Mouse (Mus musculus): ENCODE data around the gene Eef1akmt4.
"Not testable (repeated sequence)": the region's sequence is repeated elsewhere in the genome, so short reads cannot be mapped to it uniquely, and the experiment has no call there.

Eef1akmt4 gene

DNA sequence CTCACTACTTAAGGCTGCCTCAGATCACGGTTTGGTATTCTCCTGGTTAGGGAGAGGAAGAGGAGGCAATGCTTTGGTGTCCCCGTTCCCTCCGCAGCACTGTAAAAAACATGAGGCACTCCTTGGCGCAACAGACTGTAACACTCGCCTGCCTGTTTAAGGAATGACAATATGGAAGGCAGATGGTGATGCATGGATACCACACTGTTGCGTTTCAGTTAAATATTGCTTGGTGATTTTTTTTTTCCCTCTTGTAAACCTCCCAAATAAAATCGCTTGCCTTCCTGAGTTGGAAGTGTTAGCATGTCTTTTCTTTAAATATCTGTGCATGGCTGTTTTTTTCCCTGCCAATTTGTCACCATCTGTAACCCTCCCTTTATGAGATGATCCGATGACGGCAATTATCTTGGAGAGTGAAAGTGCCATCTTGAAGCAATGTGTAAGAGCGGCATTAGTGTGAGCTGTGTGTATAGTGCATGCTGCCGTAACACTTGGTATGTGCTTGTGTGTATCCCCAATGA is 17.5 kb downstream of the Eef1akmt4 start:
- no peak for DNase-seq

DNA sequence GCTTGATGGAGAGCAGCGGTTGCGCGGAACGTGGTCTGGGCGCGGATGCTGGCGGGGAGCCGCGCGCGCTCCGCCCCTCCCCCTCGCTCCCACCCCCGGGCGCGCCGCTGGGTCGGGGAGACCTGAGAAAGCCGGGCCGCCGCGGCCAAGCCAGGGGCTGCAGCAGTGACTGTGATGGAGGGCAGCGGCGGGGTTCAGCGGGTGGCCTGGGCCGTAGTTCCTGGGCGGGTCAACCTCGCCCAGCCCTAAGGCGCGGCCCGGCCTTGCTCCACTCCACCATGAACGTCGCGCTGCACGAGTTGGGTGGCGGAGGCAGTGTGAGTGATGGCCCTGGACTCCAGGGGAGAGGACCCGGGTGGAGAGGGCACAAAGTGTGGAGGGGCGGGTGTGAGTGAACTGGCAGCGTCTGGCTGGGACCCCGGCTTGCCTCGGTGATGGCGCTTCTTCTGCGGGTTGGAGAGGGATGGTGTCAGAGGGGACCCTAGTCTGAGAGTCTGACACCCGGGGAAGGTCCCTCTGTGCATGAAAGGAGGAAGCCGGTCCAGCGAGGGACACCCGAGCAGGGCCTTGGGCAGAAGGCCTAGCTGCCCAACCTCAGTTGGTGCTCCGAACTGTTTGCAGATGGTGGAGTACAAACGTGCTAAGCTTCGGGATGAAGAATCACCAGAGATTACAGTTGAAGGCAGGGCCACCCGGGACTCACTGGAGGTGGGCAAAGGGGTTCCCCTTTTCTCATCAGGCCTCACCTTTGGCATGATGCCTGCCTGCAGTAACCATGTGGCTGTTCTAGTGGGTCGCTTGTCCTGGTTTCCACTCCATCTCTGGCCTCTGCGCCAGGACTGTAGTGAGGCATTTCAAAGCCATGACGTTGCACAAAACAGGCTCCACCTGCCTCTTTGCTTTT is 18.6 kb downstream of the Eef1akmt4 start, which contains the start of gene Ece2:
TSS of gene Ece2 (plus strand) at position 98 of the 904 bp plus-strand sequence.
- DNase-seq, result peak; percentile 58

DNA sequence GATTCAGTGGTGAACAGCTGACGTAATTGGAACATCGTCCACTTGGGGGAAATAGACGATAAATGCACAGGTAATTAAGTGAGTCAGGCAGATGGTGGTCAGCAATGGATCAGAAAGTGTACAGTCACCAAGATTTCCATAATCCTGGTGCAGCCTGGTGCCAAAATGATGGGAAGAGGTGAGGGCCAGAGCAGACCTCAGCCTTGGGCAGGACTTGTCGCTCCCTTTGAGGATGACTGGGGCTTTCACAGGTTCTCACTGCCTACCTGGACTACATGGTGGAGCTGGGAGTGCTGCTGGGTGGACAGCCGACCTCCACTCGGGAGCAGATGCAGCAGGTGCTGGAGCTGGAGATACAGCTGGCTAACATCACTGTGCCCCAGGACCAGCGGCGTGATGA is 26.0 kb downstream of the Eef1akmt4 start:
- DNase-seq, result no peak

DNA sequence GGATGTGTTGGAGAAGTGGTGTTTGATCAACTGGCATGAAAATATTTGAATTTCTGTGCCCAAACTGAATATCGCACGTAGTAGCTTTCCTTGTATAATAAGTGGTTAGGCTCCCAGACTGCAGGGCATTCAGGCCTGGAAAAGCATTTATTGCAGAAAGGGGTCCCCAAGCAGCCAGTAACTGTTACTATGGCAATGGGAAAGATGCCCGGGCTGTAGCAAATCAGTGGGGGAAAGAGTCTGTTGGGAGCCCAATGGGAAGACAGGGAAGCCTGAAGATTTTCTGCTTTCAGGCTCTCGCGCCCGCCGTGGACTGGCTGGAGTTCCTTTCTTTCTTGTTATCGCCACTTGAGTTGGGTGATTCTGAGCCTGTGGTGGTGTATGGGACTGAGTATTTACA is 27.0 kb downstream of the Eef1akmt4 start:
- DNase-seq, result no peak

GRCm38 (mm10) chr16:20642161-20642560 is 30.8 kb downstream of the Eef1akmt4 start:
- DNase-seq, result peak; percentile 75

- DNase-seq, result no peak
Observed at GRCm38 (mm10) chr16:20643911-20644310, 32.5 kb downstream of the Eef1akmt4 start.

DNA sequence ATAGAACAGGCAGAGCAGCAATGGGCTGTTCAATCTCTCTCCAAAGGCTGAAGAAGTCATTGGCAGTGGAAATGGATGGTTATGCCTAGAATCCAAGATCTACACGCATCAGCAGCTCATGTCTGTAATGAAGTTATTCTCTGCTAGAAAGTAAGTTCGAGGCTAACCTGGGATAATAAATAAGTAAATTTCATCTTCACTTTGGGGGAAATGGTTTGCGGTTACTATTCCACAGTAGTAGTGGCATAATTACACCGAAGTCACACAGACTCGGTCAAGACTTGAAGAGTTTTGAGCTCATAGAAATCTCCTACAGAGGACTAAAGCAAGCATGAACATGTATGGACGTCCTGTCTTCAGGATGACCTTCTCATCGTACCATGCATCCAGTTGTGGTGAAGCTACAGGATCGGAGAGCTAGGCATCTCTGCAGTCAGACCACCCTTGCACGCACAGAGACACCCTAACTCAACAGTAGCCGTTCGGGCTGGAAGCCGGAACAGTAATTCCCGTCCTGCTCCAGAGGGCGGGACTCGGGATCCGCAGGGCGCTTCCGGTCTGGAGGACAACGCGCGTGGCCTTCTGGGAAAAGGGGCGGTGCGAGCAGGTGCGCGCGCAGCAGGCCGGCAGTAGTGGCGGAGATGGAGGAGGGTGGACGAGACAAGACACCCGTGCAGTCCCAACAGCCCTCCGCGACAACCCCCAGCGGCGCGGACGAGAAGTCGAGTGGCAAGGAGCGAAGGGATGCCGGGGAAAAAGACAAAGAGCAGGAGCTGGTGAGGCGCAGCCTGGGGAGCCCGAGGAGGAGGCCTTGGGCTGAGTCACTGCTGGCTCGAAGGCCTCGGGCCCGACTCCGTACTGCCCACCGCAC is 39.9 kb downstream of the Eef1akmt4 start, which contains the start of gene Psmd2:
TSS of gene Psmd2 (plus strand) at position 577 of the 871 bp plus-strand sequence.
- DNase-seq, result peak; percentile 97

GRCm38 (mm10) chr16:20651947-20652310 is 40.5 kb downstream of the Eef1akmt4 start:
- DNase-seq, result no peak

- DNase-seq, result no peak
Observed at GRCm38 (mm10) chr16:20653315-20653714, 41.9 kb downstream of the Eef1akmt4 start.

- DNase-seq, result no peak
Observed at GRCm38 (mm10) chr16:20657661-20658060, 46.3 kb downstream of the Eef1akmt4 start.

GRCm38 (mm10) chr16:20668013-20668412 is 56.6 kb downstream of the Eef1akmt4 start, which contains the start of gene Eif4g1:
TSS of gene Eif4g1 (plus strand) at chr16:20668313.
- not testable (repeated sequence) for DNase-seq

All from cerebellum, adult 8-10 months (tissue).